Mouse (Mus musculus): Measurements from ENCODE around the gene Mmp28.

Mmp28 gene

DNA sequence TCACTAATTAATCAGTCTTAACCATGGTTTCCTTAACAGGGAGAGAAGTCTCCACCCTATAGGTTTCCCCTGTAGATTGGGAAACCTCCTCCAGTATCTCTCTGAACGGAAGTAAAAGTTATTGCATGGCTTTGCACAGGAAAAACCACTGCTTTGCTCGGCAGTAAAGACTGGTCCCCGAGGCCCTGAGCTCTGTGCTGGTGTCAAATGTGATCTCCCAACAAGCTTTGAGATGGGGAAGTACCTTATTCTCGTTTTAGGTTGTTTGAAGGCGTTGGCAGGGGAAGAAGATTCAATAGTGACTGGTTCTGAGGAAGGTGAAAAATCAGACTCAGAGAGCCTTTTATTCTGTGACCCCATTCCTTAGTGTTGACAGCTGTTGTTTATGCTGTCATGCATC is 64.1 kb downstream of the Mmp28 start:
- DNase-seq, result no peak

DNA sequence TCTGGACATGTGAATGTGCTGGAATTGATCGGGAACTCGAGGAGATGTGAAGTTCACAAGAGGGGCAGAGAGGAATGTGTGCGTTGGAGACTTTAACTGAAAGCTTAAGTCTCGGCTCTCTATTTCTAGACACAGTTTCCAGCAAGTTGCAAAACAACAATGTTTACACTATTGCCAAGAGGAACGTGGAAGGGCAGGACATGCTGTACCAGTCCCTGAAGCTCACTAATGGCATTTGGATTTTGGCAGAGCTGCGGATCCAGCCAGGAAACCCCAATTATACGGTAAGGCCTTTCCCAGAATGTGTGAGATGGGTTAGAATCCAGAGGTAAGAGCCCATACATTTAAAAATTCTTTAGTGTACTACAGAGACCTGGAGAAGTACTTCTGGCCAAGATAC is 65.2 kb downstream of the Mmp28 start:
- no peak for DNase-seq

DNA sequence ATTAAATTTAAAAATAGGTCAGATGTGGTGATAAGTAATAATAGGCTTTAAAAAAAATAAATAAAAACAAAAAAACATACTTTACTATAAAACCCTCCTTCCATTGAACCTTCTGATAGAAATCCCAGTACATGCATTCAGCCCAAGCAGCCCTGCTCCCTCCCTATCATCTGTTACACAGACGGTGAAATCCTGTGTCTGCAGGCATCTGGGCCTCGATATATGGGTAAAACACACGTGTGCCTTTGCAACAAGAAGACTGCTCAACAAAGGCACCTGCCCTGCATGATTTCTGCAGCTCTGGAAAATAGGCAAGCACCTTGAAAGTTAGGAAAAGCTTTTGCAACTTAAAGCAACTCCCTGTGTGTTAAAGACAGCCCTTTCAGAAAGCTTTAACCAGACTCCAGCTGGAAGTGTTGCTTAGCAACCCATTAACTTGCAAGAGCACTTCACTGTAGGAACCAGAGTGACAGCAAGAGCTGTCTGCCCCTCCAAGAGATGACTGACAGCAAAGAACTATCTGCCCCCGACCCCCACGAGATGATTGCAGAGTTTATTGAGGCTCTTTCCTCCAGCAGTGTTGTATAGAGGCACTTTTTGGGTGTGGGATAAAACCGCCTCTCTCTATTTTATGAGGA is 68.0 kb downstream of the Mmp28 start:
- DNase-seq, result no peak

- DNase-seq, result no peak
Measured at GRCm38 (mm10) chr11:83393062-83393461, 69.8 kb downstream of the Mmp28 start.
